9 mouse cellular contexts compared by ENCODE assay signal in the genomic region with DNA sequence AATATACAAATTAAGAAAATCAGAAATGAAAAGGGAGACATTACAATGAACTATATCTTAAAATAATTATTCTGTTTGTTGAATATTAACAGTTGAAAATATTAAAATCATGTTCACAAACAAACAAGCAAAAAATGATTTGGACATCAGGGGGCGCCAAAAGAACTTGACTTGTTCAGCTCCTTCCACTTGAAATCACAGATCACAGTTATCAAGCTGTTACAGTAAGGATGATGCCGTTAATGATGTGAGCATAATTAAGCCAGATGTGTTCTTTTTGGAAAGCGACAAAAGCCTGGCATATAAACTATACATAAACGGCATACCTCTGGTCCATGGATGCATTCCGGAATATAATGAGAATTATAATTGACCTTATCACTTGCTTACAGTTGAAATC. TPM values are rescaled to one million over a fixed set of nuclear protein-coding genes. Genes with fewer than 3 reads are reported as not detected.
DNase-seq lines count a peak whose midpoint lies in the region; ATAC-seq and TF ChIP-seq lines count a peak whose summit lies in the region.
"Had no signal": no experiment of that assay in that cellular context is flagged by ENCODE, and none has a peak within 500 bp of the region (broad histone marks: within the 10 kb centered on the region; RNA-seq: fewer than 3 reads in every experiment).

No protein-coding gene starts in this region.

- H3K4me2 ChIP-seq in limb, embryonic 11.5 days (ENCODE audit: low read depth, severe bottlenecking), result no peak overlapping the region
- H3K4me2 ChIP-seq: limb, embryonic 15.5 days had no signal

- H3K4me1 ChIP-seq in limb, embryonic 11.5 days (ENCODE audit: control insufficient read depth, insufficient read depth, low read length), result no peaks in the 10 kb centered on the region
- no peaks in the 10 kb centered on the region for H3K4me1 ChIP-seq in limb, embryonic 10.5 days
- no peaks in the 10 kb centered on the region for H3K4me1 ChIP-seq in ES-E14 (ENCODE audit: control insufficient read depth in 2 of 2, insufficient read depth in 2 of 2, low read length in 2 of 2, poor library complexity in 1 of 2)
- H3K4me1 ChIP-seq: limb, embryonic 15.5 days had no signal

- no peak overlapping the region for H3K4me3 ChIP-seq in limb, embryonic 11.5 days (ENCODE audit: low read depth, low read length)
- H3K4me3 ChIP-seq in limb, embryonic 10.5 days, result no peak overlapping the region
- H3K4me3 ChIP-seq in ES-E14 (ENCODE audit: insufficient read depth in 1 of 2, low read depth in 1 of 2, low read length in 2 of 2, poor library complexity in 1 of 2, severe bottlenecking in 1 of 2), result no peak overlapping the region
- H3K4me3 ChIP-seq: limb, embryonic 15.5 days had no signal

- in situ Hi-C loops in ES-E14 (cut with MboI; ENCODE audit: low sequenced_read_pairs in 2 of 2, unreplicated experiment in 2 of 2), result no loop called here

- no peak overlapping the region for H3K9ac ChIP-seq in limb, embryonic 11.5 days (ENCODE audit: low read length)
- H3K9ac ChIP-seq in ES-E14 (ENCODE audit: insufficient read depth, low read depth, low read length, poor library complexity, severe bottlenecking), result no peak overlapping the region
- H3K9ac ChIP-seq: limb, embryonic 15.5 days had no signal

- DNase-seq in cerebellum, postnatal 10 days, result peak; percentile 57 to 71
- no peak for DNase-seq in cerebellum, adult 9-11 months
- DNase-seq in limb, embryonic 11.5 days (ENCODE audit: low spot score), result peak; percentile 28
- no peak for DNase-seq in limb, embryonic 10.5 days (ENCODE audit: low spot score)
- peak; percentile 4 for DNase-seq in ES-E14 (ENCODE audit: low read depth, low spot score)
- peak; percentile 46 to 59 for DNase-seq in layer of hippocampus, postnatal 10 days (ENCODE audit: low spot score in 2 of 2)
- DNase-seq in thymus, postnatal 4 days, result peak; percentile 59
- DNase-seq in spleen, adult 12 weeks (ENCODE audit: low spot score), result no peak

- WGBS in limb, embryonic 11.5 days, result 62% methylated on average over 5 of the region's 5 CpGs
- WGBS in limb, embryonic 10.5 days, result 63% methylated on average over 5 of the region's 5 CpGs

- H3K27ac ChIP-seq in limb, embryonic 11.5 days (replicated peaks; ENCODE audit: low read depth, low read length), result no peak overlapping the region
- no peak overlapping the region for H3K27ac ChIP-seq in limb, embryonic 10.5 days
- no peak overlapping the region for H3K27ac ChIP-seq in ES-E14 (ENCODE audit: insufficient read depth, low read depth, low read length, poor library complexity, severe bottlenecking)
- H3K27ac ChIP-seq: limb, embryonic 15.5 days had no signal

- H3K27me3 ChIP-seq in limb, embryonic 11.5 days (ENCODE audit: control insufficient read depth, insufficient read depth, low read length), result no peaks in the 10 kb centered on the region
- H3K27me3 ChIP-seq in limb, embryonic 10.5 days (ENCODE audit: low read depth, poor library complexity, severe bottlenecking), result no peaks in the 10 kb centered on the region
- H3K27me3 ChIP-seq: limb, embryonic 15.5 days had no signal

- no peak for ATAC-seq in limb, embryonic 11.5 days (ENCODE audit: insufficient number of reproducible peaks, low FRiP score, low TSS enrichment, low read depth)

- H3K9me3 ChIP-seq in limb, embryonic 11.5 days (ENCODE audit: control insufficient read depth, low read length), result no peaks in the 10 kb centered on the region
- no peaks in the 10 kb centered on the region for H3K9me3 ChIP-seq in limb, embryonic 10.5 days (replicated peaks)
- no peaks in the 10 kb centered on the region for H3K9me3 ChIP-seq in ES-E14 (ENCODE audit: control insufficient read depth, insufficient read depth, low read depth, low read length)
- H3K9me3 ChIP-seq: limb, embryonic 15.5 days had no signal

- H3K36me3 ChIP-seq in limb, embryonic 11.5 days (ENCODE audit: control insufficient read depth, insufficient read depth, low read length), result no peaks in the 10 kb centered on the region
- H3K36me3 ChIP-seq in limb, embryonic 10.5 days, result no peaks in the 10 kb centered on the region
- H3K36me3 ChIP-seq in ES-E14 (ENCODE audit: control insufficient read depth, insufficient read depth, low read length, poor library complexity, severe bottlenecking), result no peaks in the 10 kb centered on the region
- H3K36me3 ChIP-seq: limb, embryonic 15.5 days had no signal

TF ChIP-seq in ES-E14, 5 proteins besides CTCF, POLR2A, EP300 and RAD21:
- TF ChIP-seq HCFC1 (IDR thresholded peaks at IDR 0.05; ENCODE audit: borderline replicate concordance, insufficient read depth, low read length) (no peak), MAFK (IDR thresholded peaks at IDR 0.05; ENCODE audit: insufficient read depth, low read depth, low read length) (no peak), ZC3H11A (IDR thresholded peaks at IDR 0.05; ENCODE audit: borderline replicate concordance, low read depth, low read length) (no peak), ZNF384 (IDR thresholded peaks at IDR 0.05; ENCODE audit: low read depth, low read length) (no peak), CHD2 (IDR thresholded peaks at IDR 0.05; ENCODE audit: low read depth, low read length) (no peak)

RNA-seq across cellular contexts. Expression of a gene that starts 40.3 kb away (rescaled TPM):
- not detected in 2 replicates for polyA plus RNA-seq in limb, embryonic 11.5 days (2014; fragmentation: Nextera tagmentation; extraction: Ambion mirVana)
- not detected in 2 replicates for polyA plus RNA-seq in limb, embryonic 10.5 days (2016; fragmentation: Nextera tagmentation; extraction: Ambion mirVana)
- total RNA-seq in ES-E14 (2012; rRNA removed), result 0.09 and 0.11 TPM in 2 replicates
- total RNA-seq in layer of hippocampus, postnatal 10 days (2021), result under 1 TPM in 1 of 2 experiments, not detected in 1; 0.14 TPM

Comparison
In these comparisons a context has a peak if more than half of its experiments do, and no peak if none do; other contexts are left out.
1. DNase-seq: peak in cerebellum, postnatal 10 days (2 of 2), limb, embryonic 11.5 days (single experiment), ES-E14 (single experiment), layer of hippocampus, postnatal 10 days (2 of 2) and thymus, postnatal 4 days (single experiment); none in cerebellum, adult 9-11 months (single experiment), limb, embryonic 10.5 days (single experiment) and spleen, adult 12 weeks (single experiment).